Mouse (Mus musculus) c-Kit-positive CD71-negative TER-119-negative erythroid progenitor cells, embryonic 14.5 days (primary cell): Measurements from ENCODE around the gene Ptch2.
A peak's percentile ranks its signal among the peaks of the same experiment; 100 is the strongest.

Experiments
- DNase-seq: peaks from one replicate; pipeline ENCODE4 v3.0.0-alpha.2; 2013; ENCODE audit warnings: low read depth

Gene Ptch2

GRCm38 (mm10) chr4:117104672-117105071 lies 8.8 kb downstream of the Ptch2 start:
- no peak for DNase-seq

- DNase-seq: no peak
Measured at GRCm38 (mm10) chr4:117105127-117105526, 9.3 kb downstream of the Ptch2 start.

- DNase-seq: no peak
Measured at GRCm38 (mm10) chr4:117107813-117108523, 12.1 kb downstream of the Ptch2 start.

GRCm38 (mm10) chr4:117108524-117108849 lies 12.6 kb downstream of the Ptch2 start:
- no peak for DNase-seq

GRCm38 (mm10) chr4:117109330-117109729 lies 13.5 kb downstream of the Ptch2 start:
- DNase-seq: no peak

GRCm38 (mm10) chr4:117110249-117110648 lies 14.4 kb downstream of the Ptch2 start:
- DNase-seq: no peak

- no peak for DNase-seq
Measured at GRCm38 (mm10) chr4:117110985-117111384, 15.1 kb downstream of the Ptch2 start.

GRCm38 (mm10) chr4:117113237-117113636 lies 17.4 kb downstream of the Ptch2 start:
- DNase-seq: no peak

- DNase-seq: no peak
Measured at GRCm38 (mm10) chr4:117115592-117115991, 19.7 kb downstream of the Ptch2 start.

- no peak for DNase-seq
Measured at GRCm38 (mm10) chr4:117117931-117118330, 22.1 kb downstream of the Ptch2 start.

- DNase-seq: no peak
Measured at GRCm38 (mm10) chr4:117119636-117120035, 23.8 kb downstream of the Ptch2 start.

- no peak for DNase-seq
Measured at GRCm38 (mm10) chr4:117120052-117120444, 24.2 kb downstream of the Ptch2 start.

GRCm38 (mm10) chr4:117120445-117121414 lies 24.9 kb downstream of the Ptch2 start:
- peak; percentile 98 for DNase-seq

GRCm38 (mm10) chr4:117122209-117122608 lies 26.3 kb downstream of the Ptch2 start:
- no peak for DNase-seq

GRCm38 (mm10) chr4:117123546-117124217 lies 27.8 kb downstream of the Ptch2 start:
- no peak for DNase-seq

- no peak for DNase-seq
Measured at GRCm38 (mm10) chr4:117124218-117124517, 28.3 kb downstream of the Ptch2 start.

- DNase-seq: no peak
Measured at GRCm38 (mm10) chr4:117124518-117125347, 28.9 kb downstream of the Ptch2 start.

GRCm38 (mm10) chr4:117125348-117125909 lies 29.6 kb downstream of the Ptch2 start, which contains the start of gene Btbd19:
Gene Btbd19, minus strand, starts transcription at chr4:117125725.
- DNase-seq: no peak

- DNase-seq: no peak
Measured at GRCm38 (mm10) chr4:117125910-117126674, 30.2 kb downstream of the Ptch2 start.

GRCm38 (mm10) chr4:117126675-117127290 lies 30.9 kb downstream of the Ptch2 start, which contains the start of gene Tctex1d4:
Gene Tctex1d4, plus strand, starts transcription at chr4:117126794.
- DNase-seq: no peak
